Mouse (Mus musculus): ENCODE measurements around the gene Prkab2.

- TF ChIP-seq CTCF (IDR thresholded peaks at IDR 0.05; ENCODE audit: control insufficient read depth, insufficient read depth, insufficient replicate concordance, low read depth, low read length) = no peak
- no peak for TF ChIP-seq POLR2A (IDR thresholded peaks at IDR 0.05; ENCODE audit: control insufficient read depth, low read depth, low read length)
These were observed 25.7 kb downstream of the Prkab2 start for GRCm38 (mm10) chr3:97683560-97684195.

All from testis, adult 2 months (tissue).